Mouse (Mus musculus) liver, embryonic 13.5 days (tissue): ENCODE results near the gene Sytl3. TPM values are rescaled to one million over a fixed set of nuclear protein-coding genes. Genes with fewer than 3 reads are reported as not detected.
"Not testable (repeated sequence)": the region's sequence is repeated elsewhere in the genome, so short reads cannot be mapped to it uniquely, and the experiment has no call there.

ENCODE experiments used
- ATAC-seq: fragments of 200-750 bp; cut with Nextera tagmentation; 2 replicates; pipeline ENCODE4 v1.8.0; 2017; ENCODE audit warnings: low read depth, mild to moderate bottlenecking, moderate number of reproducible peaks, moderate library complexity
- DNase-seq: peaks from one replicate; pipeline ENCODE4 v3.0.0; 2022
- H3K27ac ChIP-seq: fragments of 300-500 bp; sonication (generic); 2 replicates; pipeline ENCODE4 v1.5.1; 2015; ENCODE audit warnings: moderate library complexity, mild to moderate bottlenecking, inconsistent platforms
- H3K27me3 ChIP-seq: fragments of 300-500 bp; sonication (generic); 2 replicates; pipeline ENCODE4 v1.6.1; 2015; ENCODE audit warnings: mild to moderate bottlenecking, inconsistent platforms
- H3K36me3 ChIP-seq: fragments of 300-500 bp; sonication (generic); 2 replicates; pipeline ENCODE4 v1.6.1; 2015; ENCODE audit warnings: mild to moderate bottlenecking, inconsistent platforms
- H3K4me1 ChIP-seq: fragments of 300-500 bp; sonication (generic); replicated peaks from 2 replicates; pipeline ENCODE4 v1.6.1; 2015; ENCODE audit warnings: inconsistent platforms
- H3K4me2 ChIP-seq: fragments of 300-500 bp; sonication (generic); 2 replicates; pipeline ENCODE4 v1.6.1; 2015; ENCODE audit warnings: inconsistent platforms, mild to moderate bottlenecking, moderate library complexity
- H3K4me3 ChIP-seq: fragments of 300-500 bp; sonication (generic); replicated peaks from 2 replicates; pipeline ENCODE4 v1.5.1; 2015; ENCODE audit warnings: mild to moderate bottlenecking, inconsistent platforms
- H3K9ac ChIP-seq: fragments of 300-500 bp; sonication (generic); 2 replicates; pipeline ENCODE4 v1.6.1; 2015; ENCODE audit warnings: mild to moderate bottlenecking, inconsistent platforms
- H3K9me3 ChIP-seq: fragments of 300-500 bp; sonication (generic); replicated peaks from 2 replicates; pipeline ENCODE4 v1.6.1; 2016; ENCODE audit warnings: inconsistent platforms
- WGBS: fragments of 180-500 bp; shearing (Covaris S2); methylation state at CpG from one replicate; pipeline ENCODE4 v1.1.7; 2015; ENCODE audit not compliant: insufficient replicate concordance; 5-methylcytosine and 5-hydroxymethylcytosine counted together
- polyA plus RNA-seq: library from polyadenylated mRNA; unstranded; fragments of >200 nt; fragmentation: Nextera tagmentation; extraction: Ambion mirVana; gene quantifications from 2 replicates; pipeline ENCODE4 v1.2.1, GENCODE M21; 2015

Sytl3 gene
- polyA plus RNA-seq, 1 experiment from 2014 or later = 0.08 TPM

DNA sequence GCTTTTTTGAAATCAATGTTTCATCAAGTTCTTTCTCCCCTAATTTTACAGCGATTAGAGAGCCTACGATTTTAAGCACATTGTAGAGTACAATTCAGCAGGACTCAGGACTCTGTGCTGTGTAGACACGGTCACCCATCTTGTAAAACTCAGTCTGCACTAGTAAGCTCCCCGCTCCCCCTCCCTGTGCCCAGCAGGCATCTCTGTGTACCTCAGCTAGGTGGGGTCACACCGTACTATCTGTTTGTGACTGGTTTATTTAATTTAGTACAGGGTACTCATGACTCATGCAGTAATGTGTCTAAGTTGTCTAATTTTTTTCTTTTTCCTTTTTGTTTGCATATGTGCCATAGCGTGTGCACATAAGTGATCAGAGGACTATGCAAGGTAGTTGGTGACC lies 26.0 kb upstream of the Sytl3 start:
- not testable (repeated sequence) for H3K9me3 ChIP-seq, DNase-seq, H3K4me2 ChIP-seq, H3K4me3 ChIP-seq, H3K36me3 ChIP-seq, H3K4me1 ChIP-seq, ATAC-seq, H3K27ac ChIP-seq, H3K27me3 ChIP-seq, H3K9ac ChIP-seq
- 80% methylated on average over 6 of the region's 6 CpGs for WGBS

GRCm38 (mm10) chr17:6635781-6636180 lies 23.1 kb upstream of the Sytl3 start:
- H3K9me3 ChIP-seq, H3K4me3 ChIP-seq, H3K4me2 ChIP-seq, H3K27me3 ChIP-seq, H3K4me1 ChIP-seq, ATAC-seq, H3K9ac ChIP-seq, DNase-seq, H3K36me3 ChIP-seq, H3K27ac ChIP-seq: not testable (repeated sequence)
- 78% methylated on average over 1 of the region's 4 CpGs for WGBS

DNA sequence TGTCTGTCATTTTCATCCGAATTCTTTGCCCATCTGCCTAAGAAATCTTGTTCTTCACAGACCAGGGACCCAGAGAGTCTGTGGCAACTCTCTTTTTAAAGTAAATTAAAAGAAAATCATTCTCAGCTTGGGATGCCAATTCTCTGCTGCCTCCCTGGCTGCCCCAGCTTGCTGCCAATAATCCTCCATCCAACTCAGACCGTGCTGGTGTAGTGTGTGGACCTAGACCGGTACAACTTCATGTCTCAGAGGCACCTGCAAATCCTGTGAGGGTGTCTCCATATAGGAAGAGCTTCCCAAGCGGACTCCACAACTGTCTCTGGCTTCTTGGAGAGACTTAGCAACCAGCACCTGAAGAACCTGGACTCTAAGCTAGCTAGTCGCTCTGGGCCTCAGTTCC lies 22.0 kb upstream of the Sytl3 start:
- Histone ChIP-seq H3K4me1 (no peaks in the 10 kb centered on the region), H3K27me3 (no peaks in the 10 kb centered on the region), H3K4me3 (no peak overlapping the region), H3K9ac (no peak overlapping the region), H3K4me2 (no peak overlapping the region), H3K36me3 (no peaks in the 10 kb centered on the region), H3K9me3 (no peaks in the 10 kb centered on the region), H3K27ac (no peak overlapping the region)
- WGBS = 66% methylated on average over 5 of the region's 5 CpGs
- ATAC-seq = no peak
- no peak for DNase-seq

- H3K9me3 ChIP-seq, H3K27ac ChIP-seq, H3K4me3 ChIP-seq, H3K4me1 ChIP-seq, ATAC-seq, H3K4me2 ChIP-seq, H3K27me3 ChIP-seq, H3K36me3 ChIP-seq, DNase-seq, H3K9ac ChIP-seq: not testable (repeated sequence)
- WGBS = 74% methylated on average over 4 of the region's 4 CpGs
These were observed 21.5 kb upstream of the Sytl3 start for GRCm38 (mm10) chr17:6637434-6637833.

GRCm38 (mm10) chr17:6638444-6638843 lies 20.4 kb upstream of the Sytl3 start:
- 59% methylated on average over 8 of the region's 8 CpGs for WGBS

DNA sequence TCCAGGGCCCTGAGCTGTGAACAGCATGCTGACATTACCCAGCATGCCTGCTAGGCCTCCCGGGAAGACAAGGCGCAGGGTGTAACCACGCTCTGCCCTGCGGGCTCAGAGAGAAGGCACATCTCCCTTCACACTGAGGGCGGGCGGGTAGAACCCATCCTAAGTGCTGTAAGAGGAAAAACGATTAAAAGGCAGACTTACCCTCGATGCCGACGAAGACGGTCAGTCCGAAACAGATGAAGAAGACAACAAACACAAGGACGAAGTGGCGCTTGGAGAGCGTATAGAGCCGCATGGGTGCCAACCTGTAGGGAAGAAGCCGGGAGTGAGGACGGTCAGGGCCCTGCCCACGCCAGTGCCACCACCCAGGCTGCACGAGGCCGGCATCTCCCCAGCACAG lies 19.4 kb upstream of the Sytl3 start:
- WGBS = 79% methylated on average over 17 of the region's 21 CpGs
- H3K4me3 ChIP-seq, H3K27me3 ChIP-seq, DNase-seq, H3K9ac ChIP-seq, H3K4me2 ChIP-seq, H3K9me3 ChIP-seq, H3K36me3 ChIP-seq, H3K4me1 ChIP-seq, H3K27ac ChIP-seq, ATAC-seq: not testable (repeated sequence)

More at GRCm38 (mm10) chr17:6638444-6638843, 20.4 kb upstream of the Sytl3 start:
- not testable (repeated sequence) for ATAC-seq, H3K36me3 ChIP-seq, H3K9ac ChIP-seq, H3K27me3 ChIP-seq, H3K4me1 ChIP-seq, H3K27ac ChIP-seq, DNase-seq, H3K4me3 ChIP-seq, H3K9me3 ChIP-seq, H3K4me2 ChIP-seq

DNA sequence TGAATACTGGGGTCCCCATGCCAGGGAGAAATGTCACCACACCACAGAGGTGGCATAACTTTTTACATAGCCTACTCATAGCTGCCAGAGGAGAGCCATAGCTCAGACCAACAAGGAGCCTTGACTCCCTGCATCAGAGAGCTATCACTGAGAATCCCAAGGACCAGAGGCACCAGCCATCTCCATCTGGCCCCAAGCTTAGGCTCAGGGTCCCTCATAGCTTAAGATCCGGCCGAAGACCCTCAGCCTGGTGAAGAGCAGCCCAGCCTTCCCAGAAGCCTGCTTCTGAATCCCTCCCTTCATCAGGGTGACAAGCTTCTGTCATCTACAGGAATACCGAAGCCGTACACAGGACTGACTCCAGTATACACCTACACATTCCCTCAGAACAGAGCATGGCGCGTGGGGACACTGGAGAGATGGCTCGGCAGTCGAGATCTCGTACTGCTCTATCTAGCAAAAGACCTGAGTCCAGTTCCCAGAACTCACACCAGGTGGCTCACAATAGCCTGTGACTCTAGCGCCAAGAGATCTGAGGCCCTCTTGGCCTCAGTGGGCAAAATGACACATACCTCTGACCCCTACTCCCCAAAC lies 18.8 kb upstream of the Sytl3 start:
- ATAC-seq, H3K36me3 ChIP-seq: not testable (repeated sequence)

GRCm38 (mm10) chr17:6640771-6641429 lies 18.0 kb upstream of the Sytl3 start:
- H3K27me3 ChIP-seq, H3K27ac ChIP-seq, H3K9me3 ChIP-seq, H3K9ac ChIP-seq, H3K4me3 ChIP-seq, DNase-seq, H3K4me1 ChIP-seq, H3K4me2 ChIP-seq, H3K36me3 ChIP-seq: not testable (repeated sequence)
- WGBS = 58% methylated on average over 14 of the region's 14 CpGs
- peak; percentile 51 for ATAC-seq

More for the DNA sequence above, 18.8 kb upstream of the Sytl3 start:
- not testable (repeated sequence) for H3K9me3 ChIP-seq, DNase-seq, H3K9ac ChIP-seq, H3K4me1 ChIP-seq, H3K4me3 ChIP-seq, H3K4me2 ChIP-seq, H3K27me3 ChIP-seq, H3K27ac ChIP-seq
- WGBS = 81% methylated on average over 10 of the region's 10 CpGs

GRCm38 (mm10) chr17:6644210-6644609 lies 14.7 kb upstream of the Sytl3 start:
- H3K4me2 ChIP-seq, H3K9me3 ChIP-seq, ATAC-seq, H3K27me3 ChIP-seq, H3K9ac ChIP-seq, DNase-seq, H3K27ac ChIP-seq, H3K4me3 ChIP-seq, H3K4me1 ChIP-seq, H3K36me3 ChIP-seq: not testable (repeated sequence)
- WGBS = 69% methylated on average over 7 of the region's 9 CpGs

DNA sequence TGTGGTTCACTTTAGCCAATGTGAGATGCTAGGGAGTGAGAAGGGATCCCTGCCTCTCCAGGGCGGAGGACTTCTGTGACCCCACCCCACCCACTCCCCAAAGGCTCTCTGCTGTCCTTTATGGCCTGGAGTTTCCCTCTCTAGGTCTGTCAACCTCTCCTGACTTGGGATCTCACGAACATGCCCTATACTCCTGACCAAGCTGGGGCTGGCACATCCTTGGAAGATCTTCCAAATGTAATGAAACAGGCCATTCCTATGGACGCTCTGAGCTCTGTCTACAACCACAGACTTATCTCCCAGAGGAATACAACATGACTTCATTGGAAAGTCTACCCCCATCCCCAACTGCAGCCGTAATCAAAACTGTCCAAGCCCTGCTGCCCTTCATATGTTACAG lies 14.2 kb upstream of the Sytl3 start:
- not testable (repeated sequence) for H3K36me3 ChIP-seq, H3K4me1 ChIP-seq, DNase-seq, H3K4me3 ChIP-seq, ATAC-seq, H3K27ac ChIP-seq, H3K9me3 ChIP-seq, H3K27me3 ChIP-seq, H3K4me2 ChIP-seq, H3K9ac ChIP-seq
- 73% methylated on average over 4 of the region's 4 CpGs for WGBS

GRCm38 (mm10) chr17:6645668-6646067 lies 13.2 kb upstream of the Sytl3 start:
- H3K4me1 ChIP-seq, ATAC-seq, DNase-seq, H3K9ac ChIP-seq, H3K27ac ChIP-seq, H3K4me2 ChIP-seq, H3K27me3 ChIP-seq, H3K9me3 ChIP-seq, H3K36me3 ChIP-seq, H3K4me3 ChIP-seq: not testable (repeated sequence)
- 62% methylated on average over 4 of the region's 4 CpGs for WGBS

GRCm38 (mm10) chr17:6646841-6647240 lies 12.1 kb upstream of the Sytl3 start:
- H3K27ac ChIP-seq, H3K4me3 ChIP-seq, H3K4me1 ChIP-seq, H3K9ac ChIP-seq, H3K9me3 ChIP-seq, H3K27me3 ChIP-seq, ATAC-seq, H3K4me2 ChIP-seq, H3K36me3 ChIP-seq, DNase-seq: not testable (repeated sequence)
- WGBS = 88% methylated on average over 8 of the region's 8 CpGs
